10 mouse cellular contexts compared by ENCODE assay signal in genomic region chr6:145779383-145779782, GRCm38 (mm10). TPM values are rescaled to one million over a fixed set of nuclear protein-coding genes. Genes with fewer than 3 reads are reported as not detected.
A peak's percentile ranks its signal among the peaks of the same experiment; 100 is the strongest.
DNase-seq lines count a peak whose midpoint lies in the region; ATAC-seq and TF ChIP-seq lines count a peak whose summit lies in the region.
"Had no signal": no experiment of that assay in that cellular context is flagged by ENCODE, and none has a peak within 500 bp of the region (broad histone marks: within the 10 kb centered on the region; RNA-seq: fewer than 3 reads in every experiment).

No protein-coding gene starts in this region.

- H3K36me3 ChIP-seq in heart, postnatal 0 days (replicated peaks; ENCODE audit: control insufficient read depth, insufficient read depth, low read length), result no peaks in the 10 kb centered on the region
- H3K36me3 ChIP-seq in embryonic facial prominence, embryonic 10.5 days (replicated peaks), result no peaks in the 10 kb centered on the region; the same call in 1 of the 2 replicates

- peaks cover 31% of the 10 kb centered on the region for H3K4me1 ChIP-seq in heart, postnatal 0 days (ENCODE audit: control insufficient read depth, insufficient read depth)
- H3K4me1 ChIP-seq in embryonic facial prominence, embryonic 10.5 days, result peaks cover 27% of the 10 kb centered on the region

- intact Hi-C loops in heart, postnatal 25 days (cut with DNase I), result no loop called here
- intact Hi-C loops in left cerebral cortex, postnatal 4 days (cut with DNase I), result no loop called here

- ATAC-seq in heart, postnatal 0 days (ENCODE audit: insufficient read depth, low read depth), result peak; percentile 55
- ATAC-seq in megakaryocyte, adult 5-6 weeks (ENCODE audit: poor library complexity, severe bottlenecking), result peak; percentile 83

- no peak for TF ChIP-seq EP300 in heart, postnatal 0 days (IDR thresholded peaks at IDR 0.05; ENCODE audit: low read depth)

- peak overlapping the region; percentile 28 for H3K27ac ChIP-seq in heart, postnatal 0 days (ENCODE audit: low read depth)
- no peak overlapping the region for H3K27ac ChIP-seq in embryonic facial prominence, embryonic 10.5 days (replicated peaks)

- no peak overlapping the region for H3K9ac ChIP-seq in heart, postnatal 0 days (replicated peaks; ENCODE audit: low read depth, low read length)

- WGBS in heart, postnatal 0 days, result 23% methylated on average over 6 of the region's 6 CpGs
- 9% methylated on average over 6 of the region's 6 CpGs for WGBS in embryonic facial prominence, embryonic 10.5 days

- no peak overlapping the region for H3K4me2 ChIP-seq in heart, postnatal 0 days (ENCODE audit: low read depth, low read length)

- H3K9me3 ChIP-seq in heart, postnatal 0 days (replicated peaks; ENCODE audit: control insufficient read depth, low read length), result no peaks in the 10 kb centered on the region
- no peaks in the 10 kb centered on the region; the same call in 1 of the 2 replicates for H3K9me3 ChIP-seq in embryonic facial prominence, embryonic 10.5 days

- DNase-seq in heart, postnatal 0 days (ENCODE audit: low spot score), result no peak
- no peak for DNase-seq in heart, postnatal 25 days (ENCODE audit: low spot score)
- DNase-seq in embryonic facial prominence, embryonic 10.5 days (ENCODE audit: low spot score), result peak; percentile 54
- DNase-seq in kidney, postnatal 36 days, result peak; percentile 60 to 63
- no peak for DNase-seq in adrenal gland, postnatal 10 days
- DNase-seq in cerebellum, postnatal 25 days, result no peak
- no peak for DNase-seq in left cerebral cortex, postnatal 4 days
- DNase-seq: adrenal gland, adult 2 months; spleen, adult 18-20 months had no signal

- no peaks in the 10 kb centered on the region for H3K27me3 ChIP-seq in heart, postnatal 0 days (ENCODE audit: control insufficient read depth, insufficient read depth, low read length)
- no peaks in the 10 kb centered on the region for H3K27me3 ChIP-seq in embryonic facial prominence, embryonic 10.5 days (replicated peaks; ENCODE audit: low read depth, poor library complexity, severe bottlenecking)

- H3K4me3 ChIP-seq in heart, postnatal 0 days (ENCODE audit: low read depth, low read length), result no peak overlapping the region
- H3K4me3 ChIP-seq in embryonic facial prominence, embryonic 10.5 days, result no peak overlapping the region

- no peak for TF ChIP-seq CTCF in heart, postnatal 0 days (IDR thresholded peaks at IDR 0.05; ENCODE audit: low read depth)

RNA-seq across cellular contexts. Expression of gene Rassf8, which starts 32.8 kb away (rescaled TPM):
- total RNA-seq in heart, postnatal 0 days (2014; rRNA removed; ENCODE audit: low replicate concordance), result 40.8 and 72.6 TPM in 2 replicates
- 9.5 and 11.1 TPM in 2 replicates for polyA plus RNA-seq in heart, postnatal 0 days (2015; fragmentation: Nextera tagmentation; extraction: Ambion mirVana)
- 10 to 100 TPM; 56.4 to 56.8 TPM for total RNA-seq in heart, postnatal 25 days (2021)
- polyA plus RNA-seq in embryonic facial prominence, embryonic 10.5 days (2016; fragmentation: Nextera tagmentation; extraction: Ambion mirVana), result 3.5 and 3.7 TPM in 2 replicates
- 13.3 and 16.1 TPM in 2 replicates for total RNA-seq in megakaryocyte, adult 5-6 weeks (2015)
- 20.7 and 26.0 TPM in 2 replicates for total RNA-seq in megakaryocyte, adult 5-6 weeks (2017)
- 10 to 100 TPM; 82.4 to 85.1 TPM for total RNA-seq in adrenal gland, postnatal 10 days (2021)
- 10 to 100 TPM; 14.9 to 18.7 TPM for total RNA-seq in left cerebral cortex, postnatal 4 days (2021)

Comparison
In these comparisons a context has a peak if more than half of its experiments do, and no peak if none do; other contexts are left out.
1. DNase-seq: peak in embryonic facial prominence, embryonic 10.5 days (single experiment) and kidney, postnatal 36 days (2 of 2); none in heart, postnatal 0 days (single experiment), heart, postnatal 25 days (single experiment), adrenal gland, postnatal 10 days (single experiment), cerebellum, postnatal 25 days (0 of 2) and left cerebral cortex, postnatal 4 days (single experiment).